In genomic region chr8:118995641-118996188, GRCm38 (mm10) we compare ENCODE assay signal across 18 mouse cellular contexts.
A peak's percentile ranks its signal among the peaks of the same experiment; 100 is the strongest.
DNase-seq lines count a peak whose midpoint lies in the region; ATAC-seq lines count a peak whose summit lies in the region.
"Had no signal": no experiment of that assay in that cellular context is flagged by ENCODE, and none has a peak within 500 bp of the region (broad histone marks: within the 10 kb centered on the region; RNA-seq: fewer than 3 reads in every experiment).

No protein-coding gene starts in this region.

- H3K9me3 ChIP-seq in hindbrain, embryonic 14.5 days (ENCODE audit: control insufficient read depth, low read length): no peaks in the 10 kb centered on the region
- no peaks in the 10 kb centered on the region for H3K9me3 ChIP-seq in hindbrain, embryonic 10.5 days
- H3K9me3 ChIP-seq in midbrain, embryonic 14.5 days (ENCODE audit: control insufficient read depth, low read length): no peaks in the 10 kb centered on the region
- no peaks in the 10 kb centered on the region for H3K9me3 ChIP-seq in midbrain, embryonic 11.5 days (ENCODE audit: control insufficient read depth, low read length)
- no peaks in the 10 kb centered on the region for H3K9me3 ChIP-seq in neural tube, embryonic 14.5 days (ENCODE audit: control insufficient read depth, low read length)
- H3K9me3 ChIP-seq: heart, embryonic 15.5 days had no signal

- WGBS in hindbrain, embryonic 14.5 days: 60% methylated on average over 11 of the region's 11 CpGs
- 90% methylated on average over 11 of the region's 11 CpGs for WGBS in hindbrain, embryonic 10.5 days
- WGBS in midbrain, embryonic 14.5 days: 76% methylated on average over 11 of the region's 11 CpGs
- 84% methylated on average over 11 of the region's 11 CpGs for WGBS in midbrain, embryonic 11.5 days
- WGBS in neural tube, embryonic 14.5 days: 47% methylated on average over 11 of the region's 11 CpGs

- peak; percentile 61 to 75 for DNase-seq in cerebellum, postnatal 10 days
- no peak for DNase-seq in cerebellum, postnatal 36 days
- peak; percentile 51 for DNase-seq in hindbrain, embryonic 14.5 days (ENCODE audit: low spot score)
- DNase-seq in hindbrain, embryonic 10.5 days (ENCODE audit: low spot score): no peak
- DNase-seq in midbrain, embryonic 14.5 days: peak; percentile 51
- DNase-seq in midbrain, embryonic 11.5 days (ENCODE audit: low spot score, missing footprints): no peak
- DNase-seq: adrenal gland, postnatal 10 days; cerebellum, adult 2 months; heart, postnatal 36 days; kidney, adult 18-20 months; kidney, postnatal 4 days; thymus, adult 18-20 months; thymus, postnatal 36 days had no signal

- H3K4me1 ChIP-seq in hindbrain, embryonic 14.5 days (replicated peaks; ENCODE audit: control insufficient read depth, insufficient read depth, low read length): no peaks in the 10 kb centered on the region
- no peaks in the 10 kb centered on the region for H3K4me1 ChIP-seq in hindbrain, embryonic 10.5 days (replicated peaks)
- H3K4me1 ChIP-seq in midbrain, embryonic 14.5 days (ENCODE audit: control insufficient read depth, insufficient read depth, low read length): no peaks in the 10 kb centered on the region
- no peaks in the 10 kb centered on the region for H3K4me1 ChIP-seq in midbrain, embryonic 11.5 days (ENCODE audit: control insufficient read depth, insufficient read depth, low read length)
- no peaks in the 10 kb centered on the region for H3K4me1 ChIP-seq in neural tube, embryonic 14.5 days (ENCODE audit: control insufficient read depth, insufficient read depth, low read length)
- H3K4me1 ChIP-seq: heart, embryonic 15.5 days had no signal

- no peak overlapping the region for H3K9ac ChIP-seq in hindbrain, embryonic 14.5 days
- H3K9ac ChIP-seq in midbrain, embryonic 14.5 days (replicated peaks; ENCODE audit: low read length): no peak overlapping the region
- H3K9ac ChIP-seq in midbrain, embryonic 11.5 days (ENCODE audit: low read length): no peak overlapping the region
- H3K9ac ChIP-seq in neural tube, embryonic 14.5 days (replicated peaks; ENCODE audit: low read depth, low read length): no peak overlapping the region
- H3K9ac ChIP-seq: heart, embryonic 15.5 days had no signal

- ATAC-seq in hindbrain, embryonic 14.5 days (ENCODE audit: low FRiP score): peak; percentile 55; the same call in 1 of the 2 replicates
- ATAC-seq in midbrain, embryonic 14.5 days (ENCODE audit: low FRiP score, low TSS enrichment): no peak
- no peak for ATAC-seq in midbrain, embryonic 11.5 days (ENCODE audit: low FRiP score)
- ATAC-seq in neural tube, embryonic 14.5 days (ENCODE audit: low read depth): peak; percentile 71
- ATAC-seq: activated CD4-positive, CD25-positive, alpha-beta regulatory T cell, adult 4 months; inflammation-experienced regulatory T-cells, adult 6 months; midbrain, embryonic 16.5 days had no signal

- no peaks in the 10 kb centered on the region for H3K27me3 ChIP-seq in hindbrain, embryonic 14.5 days (ENCODE audit: control insufficient read depth, insufficient read depth, low read length)
- H3K27me3 ChIP-seq in hindbrain, embryonic 10.5 days (ENCODE audit: insufficient read depth, poor library complexity, severe bottlenecking): no peaks in the 10 kb centered on the region
- H3K27me3 ChIP-seq in midbrain, embryonic 14.5 days (ENCODE audit: control insufficient read depth, insufficient read depth, low read length): no peaks in the 10 kb centered on the region
- no peaks in the 10 kb centered on the region for H3K27me3 ChIP-seq in midbrain, embryonic 11.5 days (ENCODE audit: control insufficient read depth, insufficient read depth, low read length)
- no peaks in the 10 kb centered on the region for H3K27me3 ChIP-seq in neural tube, embryonic 14.5 days (ENCODE audit: control insufficient read depth, insufficient read depth, low read length)
- H3K27me3 ChIP-seq: heart, embryonic 15.5 days had no signal

- no peaks in the 10 kb centered on the region for H3K36me3 ChIP-seq in hindbrain, embryonic 14.5 days (replicated peaks; ENCODE audit: control insufficient read depth, insufficient read depth)
- no peaks in the 10 kb centered on the region for H3K36me3 ChIP-seq in hindbrain, embryonic 10.5 days
- no peaks in the 10 kb centered on the region for H3K36me3 ChIP-seq in midbrain, embryonic 14.5 days (ENCODE audit: control insufficient read depth, insufficient read depth, low read length)
- no peaks in the 10 kb centered on the region for H3K36me3 ChIP-seq in midbrain, embryonic 11.5 days (ENCODE audit: control insufficient read depth, insufficient read depth, low read length)
- H3K36me3 ChIP-seq in neural tube, embryonic 14.5 days (ENCODE audit: control insufficient read depth, insufficient read depth, low read length): no peaks in the 10 kb centered on the region
- H3K36me3 ChIP-seq: heart, embryonic 15.5 days had no signal

- no peak overlapping the region for H3K4me2 ChIP-seq in hindbrain, embryonic 14.5 days (replicated peaks)
- H3K4me2 ChIP-seq in midbrain, embryonic 14.5 days (ENCODE audit: low read length): no peak overlapping the region
- no peak overlapping the region for H3K4me2 ChIP-seq in midbrain, embryonic 11.5 days
- no peak overlapping the region for H3K4me2 ChIP-seq in neural tube, embryonic 14.5 days (ENCODE audit: low read depth, low read length)
- H3K4me2 ChIP-seq: heart, embryonic 15.5 days had no signal

- H3K27ac ChIP-seq in hindbrain, embryonic 14.5 days: no peak overlapping the region
- no peak overlapping the region for H3K27ac ChIP-seq in hindbrain, embryonic 10.5 days
- no peak overlapping the region for H3K27ac ChIP-seq in midbrain, embryonic 14.5 days (replicated peaks; ENCODE audit: low read depth, low read length)
- H3K27ac ChIP-seq in midbrain, embryonic 11.5 days (ENCODE audit: low read depth, low read length): no peak overlapping the region
- H3K27ac ChIP-seq in neural tube, embryonic 14.5 days (ENCODE audit: low read depth, low read length): no peak overlapping the region
- H3K27ac ChIP-seq: heart, embryonic 15.5 days had no signal

- H3K4me3 ChIP-seq in hindbrain, embryonic 14.5 days (replicated peaks; ENCODE audit: low read length): no peak overlapping the region
- no peak overlapping the region for H3K4me3 ChIP-seq in hindbrain, embryonic 10.5 days
- H3K4me3 ChIP-seq in midbrain, embryonic 14.5 days (replicated peaks; ENCODE audit: low read depth, low read length): no peak overlapping the region
- no peak overlapping the region for H3K4me3 ChIP-seq in midbrain, embryonic 11.5 days (ENCODE audit: low read depth, low read length)
- H3K4me3 ChIP-seq in neural tube, embryonic 14.5 days (ENCODE audit: low read depth, low read length): no peak overlapping the region
- H3K4me3 ChIP-seq: heart, embryonic 15.5 days had no signal

Comparison
In these comparisons a context has a peak if more than half of its experiments do, and no peak if none do; other contexts are left out.
1. DNase-seq: peak in cerebellum, postnatal 10 days (2 of 2), hindbrain, embryonic 14.5 days (single experiment) and midbrain, embryonic 14.5 days (single experiment); none in cerebellum, postnatal 36 days (0 of 2), hindbrain, embryonic 10.5 days (single experiment) and midbrain, embryonic 11.5 days (single experiment).
2. ATAC-seq: peak in hindbrain, embryonic 14.5 days (single experiment) and neural tube, embryonic 14.5 days (single experiment); none in midbrain, embryonic 14.5 days (single experiment) and midbrain, embryonic 11.5 days (single experiment).